Mouse (Mus musculus) forebrain, embryonic 13.5 days (tissue): Measurements from ENCODE around the gene Tmem220. TPM values are rescaled to one million over a fixed set of nuclear protein-coding genes. Genes with fewer than 3 reads are reported as not detected.

ENCODE experiments used
- ATAC-seq: fragments of 200-750 bp; cut with Nextera tagmentation; 2 replicates; pipeline ENCODE4 v1.8.0; 2017
- H3K27ac ChIP-seq: fragments of 300-500 bp; sonication (generic); 2 replicates; pipeline ENCODE4 v1.5.1; 2015; ENCODE audit warnings: inconsistent platforms, mild to moderate bottlenecking, moderate library complexity
- H3K27me3 ChIP-seq: fragments of 300-500 bp; sonication (generic); 2 replicates; pipeline ENCODE4 v1.6.1; 2015; ENCODE audit warnings: mild to moderate bottlenecking, inconsistent platforms
- H3K36me3 ChIP-seq: fragments of 300-500 bp; sonication (generic); 2 replicates; pipeline ENCODE4 v1.6.1; 2015; ENCODE audit warnings: mild to moderate bottlenecking, inconsistent platforms; ENCODE audit not compliant: poor library complexity, severe bottlenecking
- H3K4me1 ChIP-seq: fragments of 300-500 bp; sonication (generic); 2 replicates; pipeline ENCODE4 v1.6.1; 2015; ENCODE audit warnings: inconsistent platforms
- H3K4me2 ChIP-seq: fragments of 300-500 bp; sonication (generic); 2 replicates; pipeline ENCODE4 v1.6.1; 2015; ENCODE audit warnings: inconsistent platforms, mild to moderate bottlenecking, moderate library complexity
- H3K4me3 ChIP-seq: fragments of 300-500 bp; sonication (generic); 2 replicates; pipeline ENCODE4 v1.5.1; 2015; ENCODE audit warnings: mild to moderate bottlenecking, inconsistent platforms
- H3K9ac ChIP-seq: fragments of 300-500 bp; sonication (generic); 2 replicates; pipeline ENCODE4 v1.6.1; 2015; ENCODE audit warnings: mild to moderate bottlenecking, inconsistent platforms
- H3K9me3 ChIP-seq: fragments of 300-500 bp; sonication (generic); replicated peaks from 2 replicates; pipeline ENCODE4 v1.6.1; 2016; ENCODE audit warnings: inconsistent platforms
- WGBS: fragments of 180-500 bp; shearing (Covaris S2); methylation state at CpG from one replicate; pipeline ENCODE4 v1.1.7; 2015; 5-methylcytosine and 5-hydroxymethylcytosine counted together
- polyA plus RNA-seq: library from polyadenylated mRNA; unstranded; fragments of >200 nt; fragmentation: Nextera tagmentation; extraction: Ambion mirVana; gene quantifications from 2 replicates; pipeline ENCODE4 v1.2.1, GENCODE M21; 2015

Tmem220 gene
- polyA plus RNA-seq, 1 experiment from 2014 or later: 0.34 TPM

GRCm38 (mm10) chr11:67077435-67077834, 52.5 kb downstream of the Tmem220 start:
- Histone ChIP-seq H3K4me1 (peaks cover 20% of the 10 kb centered on the region; the same call in 1 of the 2 replicates), H3K9ac (no peak overlapping the region), H3K27me3 (no peaks in the 10 kb centered on the region), H3K4me2 (no peak overlapping the region), H3K27ac (no peak overlapping the region), H3K36me3 (no peaks in the 10 kb centered on the region), H3K4me3 (no peak overlapping the region), H3K9me3 (no peaks in the 10 kb centered on the region)
- no peak for ATAC-seq
- 38% methylated on average over 3 of the region's 3 CpGs for WGBS

GRCm38 (mm10) chr11:67078000-67078399, 53.0 kb downstream of the Tmem220 start, which contains the start of gene Myh3:
Myh3 (plus strand) TSS chr11:67078300.
- WGBS: 87% methylated on average over 5 of the region's 5 CpGs
- Histone ChIP-seq H3K9ac (no peak within 1 kb of the TSS), H3K4me1 (peaks cover 20% of the 10 kb centered on the region; the same call in 1 of the 2 replicates), H3K27me3 (peaks cover 4% of the 10 kb centered on the region; the same call in 1 of the 2 replicates), H3K27ac (no peak within 1 kb of the TSS), H3K36me3 (no peaks in the 10 kb centered on the region), H3K9me3 (no peaks in the 10 kb centered on the region), H3K4me2 (no peak within 1 kb of the TSS), H3K4me3 (no peak within 1 kb of the TSS)
- no peak for ATAC-seq

- ATAC-seq: no peak
- peaks cover 12% of the 10 kb centered on the region for H3K27me3 ChIP-seq
- H3K27ac ChIP-seq: no peak overlapping the region
- H3K4me2 ChIP-seq: no peak overlapping the region
- no peaks in the 10 kb centered on the region for H3K36me3 ChIP-seq
- H3K9me3 ChIP-seq: no peaks in the 10 kb centered on the region
- H3K9ac ChIP-seq: no peak overlapping the region
- 91% methylated on average over 6 of the region's 6 CpGs for whole genome bisulfite sequencing
- no peak overlapping the region for H3K4me3 ChIP-seq
- peaks cover 20% of the 10 kb centered on the region; the same call in 1 of the 2 replicates for H3K4me1 ChIP-seq
Measured at GRCm38 (mm10) chr11:67078888-67079287, 53.9 kb downstream of the Tmem220 start.

GRCm38 (mm10) chr11:67079740-67080139, 54.8 kb downstream of the Tmem220 start:
- Histone ChIP-seq H3K9me3 (no peaks in the 10 kb centered on the region), H3K36me3 (no peaks in the 10 kb centered on the region), H3K4me2 (no peak overlapping the region), H3K9ac (no peak overlapping the region), H3K4me3 (no peak overlapping the region), H3K4me1 (peaks cover 20% of the 10 kb centered on the region; the same call in 1 of the 2 replicates), H3K27ac (no peak overlapping the region), H3K27me3 (peaks cover 21% of the 10 kb centered on the region)
- WGBS: 54% methylated on average over 11 of the region's 11 CpGs
- no peak for ATAC-seq

- no peaks in the 10 kb centered on the region for H3K36me3 ChIP-seq
- H3K9ac ChIP-seq: no peak overlapping the region
- H3K27ac ChIP-seq: no peak overlapping the region
- H3K4me3 ChIP-seq: no peak overlapping the region
- peaks cover 25% of the 10 kb centered on the region for H3K27me3 ChIP-seq
- H3K4me2 ChIP-seq: no peak overlapping the region
- no peaks in the 10 kb centered on the region for H3K9me3 ChIP-seq
- H3K4me1 ChIP-seq: peaks cover 16% of the 10 kb centered on the region; the same call in 1 of the 2 replicates
- peak; percentile 73 for ATAC-seq
- WGBS: 7% methylated on average over 3 of the region's 3 CpGs
Measured at GRCm38 (mm10) chr11:67080168-67080567, 55.2 kb downstream of the Tmem220 start.

- Histone ChIP-seq H3K27ac (no peak overlapping the region), H3K9me3 (no peaks in the 10 kb centered on the region), H3K4me1 (peaks cover 16% of the 10 kb centered on the region; the same call in 1 of the 2 replicates), H3K9ac (no peak overlapping the region), H3K4me2 (no peak overlapping the region), H3K36me3 (no peaks in the 10 kb centered on the region), H3K4me3 (no peak overlapping the region), H3K27me3 (peaks cover 27% of the 10 kb centered on the region)
- ATAC-seq: peak; percentile 48; the same call in 1 of the 2 replicates
- WGBS: 10% methylated on average over 11 of the region's 11 CpGs
Measured at GRCm38 (mm10) chr11:67081125-67081649, 56.2 kb downstream of the Tmem220 start.

- no peaks in the 10 kb centered on the region for H3K9me3 ChIP-seq
- ATAC-seq: no peak
- H3K36me3 ChIP-seq: no peaks in the 10 kb centered on the region
- no peak overlapping the region for H3K9ac ChIP-seq
- H3K4me2 ChIP-seq: no peak overlapping the region
- H3K27me3 ChIP-seq: peaks cover 27% of the 10 kb centered on the region
- H3K4me1 ChIP-seq: peaks cover 16% of the 10 kb centered on the region; the same call in 1 of the 2 replicates
- 91% methylated on average over 7 of the region's 7 CpGs for WGBS
- no peak overlapping the region for H3K27ac ChIP-seq
- H3K4me3 ChIP-seq: no peak overlapping the region
Measured at GRCm38 (mm10) chr11:67082188-67082587, 57.2 kb downstream of the Tmem220 start.

GRCm38 (mm10) chr11:67082793-67083192, 57.8 kb downstream of the Tmem220 start:
- Histone ChIP-seq H3K4me3 (no peak overlapping the region), H3K27me3 (peaks cover 27% of the 10 kb centered on the region), H3K9ac (no peak overlapping the region), H3K9me3 (no peaks in the 10 kb centered on the region), H3K4me2 (no peak overlapping the region), H3K4me1 (peaks cover 12% of the 10 kb centered on the region; the same call in 1 of the 2 replicates), H3K36me3 (no peaks in the 10 kb centered on the region), H3K27ac (no peak overlapping the region)
- no peak for ATAC-seq
- 81% methylated on average over 13 of the region's 13 CpGs for WGBS

GRCm38 (mm10) chr11:67083239-67083638, 58.3 kb downstream of the Tmem220 start:
- Histone ChIP-seq H3K4me1 (peaks cover 11% of the 10 kb centered on the region; the same call in 1 of the 2 replicates), H3K27ac (no peak overlapping the region), H3K9ac (no peak overlapping the region), H3K27me3 (peaks cover 27% of the 10 kb centered on the region), H3K4me2 (no peak overlapping the region), H3K4me3 (no peak overlapping the region), H3K9me3 (no peaks in the 10 kb centered on the region), H3K36me3 (no peaks in the 10 kb centered on the region)
- no peak for ATAC-seq
- WGBS: 55% methylated on average over 6 of the region's 6 CpGs

- no peak overlapping the region for H3K4me2 ChIP-seq
- no peak overlapping the region for H3K4me3 ChIP-seq
- WGBS: 37% methylated on average over 32 of the region's 32 CpGs
- peaks cover 11% of the 10 kb centered on the region; the same call in 1 of the 2 replicates for H3K4me1 ChIP-seq
- H3K9me3 ChIP-seq: no peaks in the 10 kb centered on the region
- no peaks in the 10 kb centered on the region for H3K36me3 ChIP-seq
- H3K27ac ChIP-seq: no peak overlapping the region
- peaks cover 27% of the 10 kb centered on the region for H3K27me3 ChIP-seq
- H3K9ac ChIP-seq: no peak overlapping the region
- ATAC-seq: no peak
Measured at GRCm38 (mm10) chr11:67083712-67084340, 58.9 kb downstream of the Tmem220 start.
